ENCODE assay signal across 20 mouse cellular contexts in the genomic region with DNA sequence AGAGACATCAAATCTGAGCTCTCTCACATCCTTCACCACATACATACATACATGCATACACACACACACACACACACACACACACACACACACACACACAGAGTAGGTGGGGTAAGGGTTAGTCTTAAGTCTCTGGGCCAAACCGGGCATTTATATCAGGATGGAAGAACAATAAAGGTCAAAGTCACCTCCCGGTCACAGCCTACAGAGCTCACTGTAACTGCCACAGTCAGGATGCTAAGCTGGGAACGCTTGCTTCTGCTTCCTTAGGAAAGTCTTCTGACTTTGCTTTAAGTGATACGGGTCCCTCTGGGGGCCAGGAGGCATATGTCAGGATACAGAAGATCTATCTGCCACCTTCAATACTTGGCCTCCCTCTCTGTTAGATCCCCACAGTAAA.
DNase-seq lines count a peak whose midpoint lies in the region; ATAC-seq and TF ChIP-seq lines count a peak whose summit lies in the region.
"Had no signal": no experiment of that assay in that cellular context is flagged by ENCODE, and none has a peak within 500 bp of the region (broad histone marks: within the 10 kb centered on the region; RNA-seq: fewer than 3 reads in every experiment).

No protein-coding gene starts in this region.

- no peak overlapping the region for H3K27ac ChIP-seq in heart, embryonic 10.5 days
- 0 out of 2 replicates have a peak overlapping the region, but pooled peaks have one; percentile 17 for H3K27ac ChIP-seq in hindbrain, embryonic 15.5 days (replicated peaks)
- no peak overlapping the region for H3K27ac ChIP-seq in hindbrain, embryonic 14.5 days
- no peak overlapping the region for H3K27ac ChIP-seq in lung, embryonic 14.5 days (ENCODE audit: low read depth)
- H3K27ac ChIP-seq in hindbrain, embryonic 16.5 days (ENCODE audit: low read depth, low read length): no peak overlapping the region; the same call in 1 of the 2 replicates
- H3K27ac ChIP-seq: embryonic facial prominence, embryonic 13.5 days; heart, adult 2 months; limb, embryonic 12.5 days; liver, embryonic 15.5 days had no signal

- no peak overlapping the region for H3K9ac ChIP-seq in hindbrain, embryonic 15.5 days
- no peak overlapping the region for H3K9ac ChIP-seq in hindbrain, embryonic 14.5 days
- no peak overlapping the region for H3K9ac ChIP-seq in lung, embryonic 14.5 days
- no peak overlapping the region for H3K9ac ChIP-seq in hindbrain, embryonic 16.5 days (ENCODE audit: low read depth, low read length)
- H3K9ac ChIP-seq: embryonic facial prominence, embryonic 13.5 days; limb, embryonic 12.5 days; liver, embryonic 15.5 days; midbrain, embryonic 12.5 days had no signal

- H3K4me2 ChIP-seq in hindbrain, embryonic 15.5 days: no peak overlapping the region
- no peak overlapping the region for H3K4me2 ChIP-seq in hindbrain, embryonic 14.5 days (replicated peaks)
- H3K4me2 ChIP-seq in lung, embryonic 14.5 days: no peak overlapping the region
- no peak overlapping the region for H3K4me2 ChIP-seq in hindbrain, embryonic 16.5 days (ENCODE audit: low read length)
- H3K4me2 ChIP-seq: embryonic facial prominence, embryonic 13.5 days; limb, embryonic 12.5 days; liver, embryonic 15.5 days; midbrain, embryonic 12.5 days had no signal

- no peaks in the 10 kb centered on the region for H3K9me3 ChIP-seq in heart, embryonic 10.5 days
- no peaks in the 10 kb centered on the region for H3K9me3 ChIP-seq in hindbrain, embryonic 15.5 days
- H3K9me3 ChIP-seq in hindbrain, embryonic 14.5 days (ENCODE audit: control insufficient read depth, low read length): no peaks in the 10 kb centered on the region
- H3K9me3 ChIP-seq in lung, embryonic 14.5 days (ENCODE audit: low read depth, low read length): no peaks in the 10 kb centered on the region
- no peaks in the 10 kb centered on the region for H3K9me3 ChIP-seq in hindbrain, embryonic 16.5 days (ENCODE audit: control insufficient read depth, low read length)
- H3K9me3 ChIP-seq: embryonic facial prominence, embryonic 13.5 days; limb, embryonic 12.5 days; liver, embryonic 15.5 days; midbrain, embryonic 12.5 days had no signal

- TF ChIP-seq CTCF in lung, embryonic 14.5 days (IDR thresholded peaks at IDR 0.05; ENCODE audit: low read depth): no peak

- DNase-seq in heart, adult 11 months: peak; percentile 75
- DNase-seq in heart, embryonic 10.5 days (ENCODE audit: low spot score): no peak
- DNase-seq in hindbrain, embryonic 14.5 days (ENCODE audit: low spot score): no peak
- DNase-seq in lung, embryonic 14.5 days: no peak
- DNase-seq in lung, postnatal 14 days: no peak
- no peak for DNase-seq in thymus, postnatal 25 days
- DNase-seq: adrenal gland, postnatal 36 days; cerebellum, adult 8-10 months; heart, adult 2 months; kidney, adult 8-10 months; lung, postnatal 36 days; spleen, adult 18-20 months; thymus, adult 18-20 months had no signal

- ATAC-seq in hindbrain, embryonic 15.5 days (ENCODE audit: low FRiP score, low read depth): 0 out of 2 replicates have a peak, but pooled peaks have one; percentile 3
- ATAC-seq in hindbrain, embryonic 14.5 days (ENCODE audit: low FRiP score): no peak; the same call in 1 of the 2 replicates
- ATAC-seq in lung, embryonic 14.5 days (ENCODE audit: insufficient read depth): 0 out of 2 replicates have a peak, but pooled peaks have one; percentile 35
- 0 out of 2 replicates have a peak, but pooled peaks have one; percentile 25 for ATAC-seq in hindbrain, embryonic 16.5 days

- H3K4me3 ChIP-seq in heart, embryonic 10.5 days: no peak overlapping the region
- H3K4me3 ChIP-seq in hindbrain, embryonic 15.5 days: no peak overlapping the region
- no peak overlapping the region for H3K4me3 ChIP-seq in hindbrain, embryonic 14.5 days (replicated peaks; ENCODE audit: low read length)
- no peak overlapping the region for H3K4me3 ChIP-seq in lung, embryonic 14.5 days (ENCODE audit: low read depth, low read length)
- H3K4me3 ChIP-seq in hindbrain, embryonic 16.5 days (ENCODE audit: low read length): no peak overlapping the region
- H3K4me3 ChIP-seq: embryonic facial prominence, embryonic 13.5 days; heart, adult 2 months; limb, embryonic 12.5 days; liver, embryonic 15.5 days; midbrain, embryonic 12.5 days had no signal

- WGBS in heart, embryonic 10.5 days: 78% methylated on average over 4 of the region's 4 CpGs
- WGBS in hindbrain, embryonic 15.5 days: 64% methylated on average over 4 of the region's 4 CpGs
- 78% methylated on average over 4 of the region's 4 CpGs for WGBS in hindbrain, embryonic 14.5 days
- WGBS in lung, embryonic 14.5 days: 75% methylated on average over 4 of the region's 4 CpGs
- WGBS in hindbrain, embryonic 16.5 days: 71% methylated on average over 4 of the region's 4 CpGs

- no peaks in the 10 kb centered on the region for H3K4me1 ChIP-seq in heart, embryonic 10.5 days
- H3K4me1 ChIP-seq in hindbrain, embryonic 15.5 days (replicated peaks): peaks cover 16% of the 10 kb centered on the region
- peaks cover 10% of the 10 kb centered on the region; the same call in 1 of the 2 replicates for H3K4me1 ChIP-seq in hindbrain, embryonic 14.5 days (replicated peaks; ENCODE audit: control insufficient read depth, insufficient read depth, low read length)
- H3K4me1 ChIP-seq in lung, embryonic 14.5 days (ENCODE audit: insufficient read depth): no peaks in the 10 kb centered on the region
- peaks cover 6% of the 10 kb centered on the region for H3K4me1 ChIP-seq in hindbrain, embryonic 16.5 days (ENCODE audit: control insufficient read depth, insufficient read depth, low read depth, low read length)
- H3K4me1 ChIP-seq: embryonic facial prominence, embryonic 13.5 days; limb, embryonic 12.5 days; liver, embryonic 15.5 days had no signal

- no peaks in the 10 kb centered on the region for H3K27me3 ChIP-seq in heart, embryonic 10.5 days (ENCODE audit: insufficient read depth, poor library complexity, severe bottlenecking)
- no peaks in the 10 kb centered on the region for H3K27me3 ChIP-seq in hindbrain, embryonic 15.5 days
- no peaks in the 10 kb centered on the region for H3K27me3 ChIP-seq in hindbrain, embryonic 14.5 days (ENCODE audit: control insufficient read depth, insufficient read depth, low read length)
- no peaks in the 10 kb centered on the region for H3K27me3 ChIP-seq in lung, embryonic 14.5 days (ENCODE audit: insufficient read depth, low read length)
- no peaks in the 10 kb centered on the region for H3K27me3 ChIP-seq in hindbrain, embryonic 16.5 days (replicated peaks; ENCODE audit: control insufficient read depth, insufficient read depth, low read length)
- H3K27me3 ChIP-seq: CH12.LX; embryonic facial prominence, embryonic 13.5 days; limb, embryonic 12.5 days; liver, embryonic 15.5 days; midbrain, embryonic 12.5 days had no signal

- H3K36me3 ChIP-seq in heart, embryonic 10.5 days: peaks cover 12% of the 10 kb centered on the region
- 0 out of 2 replicates have a peak, but pooled peaks cover 3% of the 10 kb centered on the region for H3K36me3 ChIP-seq in hindbrain, embryonic 15.5 days
- H3K36me3 ChIP-seq in hindbrain, embryonic 14.5 days (replicated peaks; ENCODE audit: control insufficient read depth, insufficient read depth): no peaks in the 10 kb centered on the region
- peaks cover 36% of the 10 kb centered on the region for H3K36me3 ChIP-seq in lung, embryonic 14.5 days (ENCODE audit: insufficient read depth)
- peaks cover 2% of the 10 kb centered on the region; the same call in 1 of the 2 replicates for H3K36me3 ChIP-seq in hindbrain, embryonic 16.5 days (ENCODE audit: control insufficient read depth, insufficient read depth, low read length)
